Mouse (Mus musculus): ENCODE measurements around the gene Fbp1.

- TF ChIP-seq CTCF (IDR thresholded peaks at IDR 0.05; ENCODE audit: low read depth) = no peak
- TF ChIP-seq EP300 (IDR thresholded peaks at IDR 0.05; ENCODE audit: low read depth) = no peak
Measured at GRCm38 (mm10) chr13:62917416-62918110, 29.5 kb upstream of the Fbp1 start.

Data from liver, postnatal 0 days (tissue).